Mouse (Mus musculus): ENCODE results near the gene Scn11a. TPM values are rescaled to one million over a fixed set of nuclear protein-coding genes. Genes with fewer than 3 reads are reported as not detected.

Scn11a gene
- polyA plus RNA-seq, 1 experiment from 2014 or later, result not detected

GRCm38 (mm10) chr9:119741101-119741786 is 84.0 kb downstream of the Scn11a start:
- Histone ChIP-seq H3K27me3 (no peaks in the 10 kb centered on the region), H3K27ac (no peak overlapping the region), H3K36me3 (no peaks in the 10 kb centered on the region), H3K4me3 (replicated peaks) (no peak overlapping the region), H3K9ac (no peak overlapping the region), H3K9me3 (replicated peaks) (no peaks in the 10 kb centered on the region), H3K4me1 (replicated peaks) (no peaks in the 10 kb centered on the region; the same call in 1 of the 2 replicates), H3K4me2 (no peak overlapping the region)
- no peak for ATAC-seq (ENCODE audit: low read depth)
- 26% methylated on average over 5 of the region's 5 CpGs for WGBS (ENCODE audit: insufficient replicate concordance)
- no peak for DNase-seq

GRCm38 (mm10) chr9:119728412-119729097 is 96.7 kb downstream of the Scn11a start:
- no peaks in the 10 kb centered on the region for H3K9me3 ChIP-seq (replicated peaks)
- ATAC-seq (ENCODE audit: low read depth) (peak; percentile 95), DNase-seq (peak; percentile 50)
- H3K36me3 ChIP-seq, result no peaks in the 10 kb centered on the region
- H3K9ac ChIP-seq, result no peak overlapping the region
- peak overlapping the region; percentile 80 for H3K27ac ChIP-seq
- peaks cover 36% of the 10 kb centered on the region for H3K4me1 ChIP-seq (replicated peaks)
- H3K4me3 ChIP-seq (replicated peaks), result no peak overlapping the region
- no peaks in the 10 kb centered on the region for H3K27me3 ChIP-seq
- WGBS (ENCODE audit: insufficient replicate concordance), result 58% methylated on average over 11 of the region's 11 CpGs
- peak overlapping the region; percentile 32; the same call in 1 of the 2 replicates for H3K4me2 ChIP-seq

GRCm38 (mm10) chr9:119726990-119727389 is 98.3 kb downstream of the Scn11a start:
- peak; percentile 57 for ATAC-seq (ENCODE audit: low read depth)
- Histone ChIP-seq H3K4me2 (no peak overlapping the region), H3K36me3 (no peaks in the 10 kb centered on the region), H3K9ac (no peak overlapping the region), H3K9me3 (replicated peaks) (no peaks in the 10 kb centered on the region), H3K27me3 (no peaks in the 10 kb centered on the region), H3K4me3 (replicated peaks) (no peak overlapping the region), H3K4me1 (replicated peaks) (peaks cover 36% of the 10 kb centered on the region), H3K27ac (peak overlapping the region; percentile 66; the same call in 1 of the 2 replicates)
- 71% methylated on average over 4 of the region's 4 CpGs for WGBS (ENCODE audit: insufficient replicate concordance)
- no peak for DNase-seq

- Histone ChIP-seq H3K9ac (no peak overlapping the region), H3K4me2 (no peak overlapping the region), H3K4me1 (replicated peaks) (peaks cover 36% of the 10 kb centered on the region), H3K9me3 (replicated peaks) (no peaks in the 10 kb centered on the region), H3K36me3 (no peaks in the 10 kb centered on the region), H3K27ac (no peak overlapping the region), H3K27me3 (peaks cover 4% of the 10 kb centered on the region; the same call in 1 of the 2 replicates), H3K4me3 (replicated peaks) (no peak overlapping the region)
- WGBS (ENCODE audit: insufficient replicate concordance), result 54% methylated on average over 6 of the region's 6 CpGs
- DNase-seq (no peak), ATAC-seq (ENCODE audit: low read depth) (no peak)
These were observed 99.9 kb downstream of the Scn11a start for GRCm38 (mm10) chr9:119725293-119725862.

- H3K36me3 ChIP-seq, result no peaks in the 10 kb centered on the region
- H3K9me3 ChIP-seq (replicated peaks), result no peaks in the 10 kb centered on the region
- no peak for DNase-seq
- no peak within 1 kb of the TSS for H3K4me2 ChIP-seq
- no peak for ATAC-seq (ENCODE audit: low read depth)
- no peaks in the 10 kb centered on the region for H3K4me1 ChIP-seq (replicated peaks)
- H3K4me3 ChIP-seq (replicated peaks), result no peak within 1 kb of the TSS
- H3K27ac ChIP-seq, result no peak within 1 kb of the TSS
- WGBS (ENCODE audit: insufficient replicate concordance), result 64% methylated on average over 11 of the region's 11 CpGs
- H3K9ac ChIP-seq, result no peak within 1 kb of the TSS
- peaks cover 4% of the 10 kb centered on the region; the same call in 1 of the 2 replicates for H3K27me3 ChIP-seq
These were observed 106.0 kb downstream of the Scn11a start, which contains the start of gene Scn10a for GRCm38 (mm10) chr9:119719222-119719621. Gene Scn10a, minus strand, starts transcription at chr9:119719322.

- Histone ChIP-seq H3K4me1 (replicated peaks) (no peaks in the 10 kb centered on the region), H3K9ac (no peak overlapping the region), H3K4me3 (replicated peaks) (no peak overlapping the region), H3K9me3 (replicated peaks) (no peaks in the 10 kb centered on the region), H3K27me3 (no peaks in the 10 kb centered on the region), H3K36me3 (no peaks in the 10 kb centered on the region), H3K4me2 (no peak overlapping the region), H3K27ac (no peak overlapping the region)
- DNase-seq, result no peak
- ATAC-seq (ENCODE audit: low read depth), result no peak
- 13% methylated on average over 6 of the region's 6 CpGs for WGBS (ENCODE audit: insufficient replicate concordance)
These were observed 118.6 kb downstream of the Scn11a start for GRCm38 (mm10) chr9:119706700-119707099.

Other genes starting within 250 kb of the Scn11a start
- 0.03 and 0.05 TPM in 2 replicates for gene Scn5a, start 246.4 kb downstream of the Scn11a start, polyA plus RNA-seq (2015; fragmentation: Nextera tagmentation; extraction: Ambion mirVana)
- 0.02 and 0.03 TPM in 2 replicates for gene Scn10a, start 106.1 kb downstream of the Scn11a start, polyA plus RNA-seq (2015; fragmentation: Nextera tagmentation; extraction: Ambion mirVana)
- 22.8 and 27.8 TPM in 2 replicates for gene Wdr48, start 69.4 kb upstream of the Scn11a start, polyA plus RNA-seq (2015; fragmentation: Nextera tagmentation; extraction: Ambion mirVana)
- gene Gorasp1, start 112.1 kb upstream of the Scn11a start, polyA plus RNA-seq (2015; fragmentation: Nextera tagmentation; extraction: Ambion mirVana), result 10.4 and 12.6 TPM in 2 replicates
- gene Ttc21a, start 112.2 kb upstream of the Scn11a start, polyA plus RNA-seq (2015; fragmentation: Nextera tagmentation; extraction: Ambion mirVana), result 0.08 and 0.09 TPM in 2 replicates
- 1.2 and 1.3 TPM in 2 replicates for gene Csrnp1, start 159.2 kb upstream of the Scn11a start, polyA plus RNA-seq (2015; fragmentation: Nextera tagmentation; extraction: Ambion mirVana)
- gene Xirp1, start 198.1 kb upstream of the Scn11a start, polyA plus RNA-seq (2015; fragmentation: Nextera tagmentation; extraction: Ambion mirVana), result 0.01 and 0.14 TPM in 2 replicates
- gene Cx3cr1, start 244.4 kb upstream of the Scn11a start, polyA plus RNA-seq (2015; fragmentation: Nextera tagmentation; extraction: Ambion mirVana), result 3.5 and 4.3 TPM in 2 replicates

All from liver, embryonic 13.5 days (tissue).